Mouse (Mus musculus): ENCODE results near the gene Slc12a7. TPM values are rescaled to one million over a fixed set of nuclear protein-coding genes. Genes with fewer than 3 reads are reported as not detected.

Gene Slc12a7
- polyA plus RNA-seq, 1 experiment from 2014 or later = 120 TPM

- ChIA-PET POLR2A (no interaction called here), CTCF (interaction anchor here (1.2 kb wide), 1 partner anchor 12 kb away, joined by 3 read pairs; no protein-coding TSS in a partner anchor)
- ATAC-seq = no peak
- TF ChIP-seq CTCF (IDR thresholded peaks at IDR 0.05) = no peak
- in situ Hi-C loops (cut with MboI; ENCODE audit: low pct_unique_long_range_greater_than_20kb) = loop anchor here (5.0 kb wide), 1 partner anchor 73 kb away; no protein-coding TSS in a partner anchor
- DNase-seq (ENCODE audit: low read depth, low spot score) = no peak
- no peaks in the 10 kb centered on the region for H3K27me3 ChIP-seq
These were observed 100.9 kb downstream of the Slc12a7 start for GRCm38 (mm10) chr13:73833809-73834208.

GRCm38 (mm10) chr13:73835791-73836190 is 102.9 kb downstream of the Slc12a7 start:
- ATAC-seq = no peak
- no peak for TF ChIP-seq CTCF (IDR thresholded peaks at IDR 0.05)
- no peak for DNase-seq (ENCODE audit: low read depth, low spot score)
- H3K27me3 ChIP-seq = no peaks in the 10 kb centered on the region
- in situ Hi-C loops (cut with MboI; ENCODE audit: low pct_unique_long_range_greater_than_20kb) = no loop called here
- ChIA-PET CTCF (interaction anchor here (0.8 to 1.8 kb wide), 6 partner anchors 8 to 117 kb away, joined by 3 to 4 read pairs (median 3); no protein-coding TSS in a partner anchor), POLR2A (no interaction called here)

GRCm38 (mm10) chr13:73836491-73836890 is 103.6 kb downstream of the Slc12a7 start:
- ATAC-seq (no peak), DNase-seq (ENCODE audit: low read depth, low spot score) (no peak)
- CTCF ChIA-PET = interaction anchor here (1.2 to 1.8 kb wide), 4 partner anchors 11 to 118 kb away, joined by 3 to 4 read pairs (median 4); no protein-coding TSS in a partner anchor
- POLR2A ChIA-PET = no interaction called here
- TF ChIP-seq CTCF (IDR thresholded peaks at IDR 0.05) = no peak
- in situ Hi-C loops (cut with MboI; ENCODE audit: low pct_unique_long_range_greater_than_20kb) = no loop called here
- no peaks in the 10 kb centered on the region for H3K27me3 ChIP-seq

GRCm38 (mm10) chr13:73837708-73838107 is 104.8 kb downstream of the Slc12a7 start:
- ATAC-seq (no peak), DNase-seq (ENCODE audit: low read depth, low spot score) (no peak)
- CTCF ChIA-PET = interaction anchor here (1.2 kb wide), 1 partner anchor 14 kb away, joined by 3 read pairs; no protein-coding TSS in a partner anchor
- H3K27me3 ChIP-seq = no peaks in the 10 kb centered on the region
- TF ChIP-seq CTCF (IDR thresholded peaks at IDR 0.05) = no peak
- POLR2A ChIA-PET = no interaction called here
- in situ Hi-C loops (cut with MboI; ENCODE audit: low pct_unique_long_range_greater_than_20kb) = no loop called here

GRCm38 (mm10) chr13:73839137-73839548 is 106.2 kb downstream of the Slc12a7 start:
- no peaks in the 10 kb centered on the region for H3K27me3 ChIP-seq
- ChIA-PET POLR2A (no interaction called here), CTCF (interaction anchor here (1.1 kb wide), 1 partner anchor 69 kb away, joined by 3 read pairs; no protein-coding TSS in a partner anchor)
- ATAC-seq (no peak), DNase-seq (ENCODE audit: low read depth, low spot score) (no peak)
- no peak for TF ChIP-seq CTCF (IDR thresholded peaks at IDR 0.05)
- in situ Hi-C loops (cut with MboI; ENCODE audit: low pct_unique_long_range_greater_than_20kb) = no loop called here

GRCm38 (mm10) chr13:73839740-73840139 is 106.8 kb downstream of the Slc12a7 start:
- in situ Hi-C loops (cut with MboI; ENCODE audit: low pct_unique_long_range_greater_than_20kb) = no loop called here
- no peak for DNase-seq (ENCODE audit: low read depth, low spot score)
- POLR2A ChIA-PET = no interaction called here
- ATAC-seq = no peak
- no peaks in the 10 kb centered on the region for H3K27me3 ChIP-seq
- TF ChIP-seq CTCF (IDR thresholded peaks at IDR 0.05) = no peak
- CTCF ChIA-PET = interaction anchor here (1.1 kb wide), 1 partner anchor 68 kb away, joined by 3 read pairs; no protein-coding TSS in a partner anchor

GRCm38 (mm10) chr13:73842696-73843095 is 109.8 kb downstream of the Slc12a7 start:
- ATAC-seq (no peak), DNase-seq (ENCODE audit: low read depth, low spot score) (no peak)
- TF ChIP-seq CTCF (IDR thresholded peaks at IDR 0.05) = no peak
- POLR2A ChIA-PET = no interaction called here
- peaks cover 3% of the 10 kb centered on the region for H3K27me3 ChIP-seq
- CTCF ChIA-PET = interaction anchor here (1.2 kb wide), 1 partner anchor 9 kb away, joined by 6 read pairs; no protein-coding TSS in a partner anchor
- in situ Hi-C loops (cut with MboI; ENCODE audit: low pct_unique_long_range_greater_than_20kb) = no loop called here

- no peak for DNase-seq (ENCODE audit: low read depth, low spot score)
- CTCF ChIA-PET = interaction anchor here (1.0 to 1.4 kb wide), 2 partner anchors 18 to 199 kb away, joined by 3 to 4 read pairs; no protein-coding TSS in a partner anchor
- no peak for TF ChIP-seq CTCF (IDR thresholded peaks at IDR 0.05)
- POLR2A ChIA-PET = interaction anchor here (0.7 kb wide), 1 partner anchor 16 kb away, joined by 6 read pairs; no protein-coding TSS in a partner anchor
- H3K27me3 ChIP-seq = peaks cover 3% of the 10 kb centered on the region
- no peak for ATAC-seq
- in situ Hi-C loops (cut with MboI; ENCODE audit: low pct_unique_long_range_greater_than_20kb) = no loop called here
These were observed 113.9 kb downstream of the Slc12a7 start for GRCm38 (mm10) chr13:73846589-73847464.

GRCm38 (mm10) chr13:73847465-73847836 is 114.6 kb downstream of the Slc12a7 start, which contains the start of gene Nkd2:
Nkd2 (minus strand) TSS chr13:73847631.
- ChIA-PET CTCF (interaction anchor here (0.9 to 1.4 kb wide), 2 partner anchors 16 to 19 kb away, joined by 3 read pairs; no protein-coding TSS in a partner anchor), POLR2A (interaction anchor here (0.7 kb wide), 1 partner anchor 17 kb away, joined by 6 read pairs; no protein-coding TSS in a partner anchor)
- in situ Hi-C loops (cut with MboI; ENCODE audit: low pct_unique_long_range_greater_than_20kb) = no loop called here
- DNase-seq (ENCODE audit: low read depth, low spot score) (no peak), ATAC-seq (peak; percentile 87)
- peaks cover 3% of the 10 kb centered on the region for H3K27me3 ChIP-seq
- TF ChIP-seq CTCF (IDR thresholded peaks at IDR 0.05) = peak; percentile 98

Other genes starting within 250 kb of the Slc12a7 start
- gene Slc6a3, start 196.3 kb upstream of the Slc12a7 start, polyA plus RNA-seq (2021) = not detected
- gene Clptm1l, start 129.1 kb upstream of the Slc12a7 start, polyA plus RNA-seq (2021) = 215 TPM
- gene Tert, start 106.2 kb upstream of the Slc12a7 start, polyA plus RNA-seq (2021) = 3.7 TPM
- 23.7 TPM for gene Slc6a18, start 55.1 kb upstream of the Slc12a7 start, polyA plus RNA-seq (2021)
- 20.4 TPM for gene Slc6a19, start 28.2 kb upstream of the Slc12a7 start, polyA plus RNA-seq (2021)
- 0.42 TPM for gene Nkd2, start 114.5 kb downstream of the Slc12a7 start, polyA plus RNA-seq (2021)
- 14.8 TPM for gene Trip13, start 204.7 kb downstream of the Slc12a7 start, polyA plus RNA-seq (2021)
- 36.0 TPM for gene Brd9, start 204.7 kb downstream of the Slc12a7 start, polyA plus RNA-seq (2021)
- gene Zdhhc11, start 230.8 kb downstream of the Slc12a7 start, polyA plus RNA-seq (2021) = not detected